Mouse (Mus musculus): ENCODE data around the gene Cab39l. TPM values are rescaled to one million over a fixed set of nuclear protein-coding genes. Genes with fewer than 3 reads are reported as not detected.

The Cab39l gene
- polyA plus RNA-seq, 1 experiment from 2014 or later = 22.7 TPM

- ATAC-seq (replicated peaks) = peak; percentile 61
- Histone ChIP-seq H3K9ac (replicated peaks) (peak overlapping the region; percentile 65), H3K9me3 (no peaks in the 10 kb centered on the region), H3K36me3 (0 out of 2 replicates have a peak, but pooled peaks cover 1% of the 10 kb centered on the region), H3K27me3 (peaks cover 6% of the 10 kb centered on the region), H3K27ac (replicated peaks) (peak overlapping the region; percentile 84), H3K4me3 (peak overlapping the region; percentile 62), H3K4me1 (peaks cover 44% of the 10 kb centered on the region), H3K4me2 (replicated peaks) (peak overlapping the region; percentile 86)
- WGBS = under 1% methylated on average over 51 of the region's 51 CpGs
Measured at GRCm38 (mm10) chr14:59625806-59626364, 185.1 kb downstream of the Cab39l start.

GRCm38 (mm10) chr14:59626711-59627110, 185.9 kb downstream of the Cab39l start:
- H3K27me3 ChIP-seq = peaks cover 6% of the 10 kb centered on the region
- H3K27ac ChIP-seq (replicated peaks) = peak overlapping the region; percentile 84
- H3K36me3 ChIP-seq = 0 out of 2 replicates have a peak, but pooled peaks cover 3% of the 10 kb centered on the region
- peaks cover 44% of the 10 kb centered on the region for H3K4me1 ChIP-seq
- 6% methylated on average over 8 of the region's 8 CpGs for WGBS
- peak overlapping the region; percentile 86 for H3K4me2 ChIP-seq (replicated peaks)
- peak overlapping the region; percentile 65 for H3K9ac ChIP-seq (replicated peaks)
- ATAC-seq (replicated peaks) = 0 out of 2 replicates have a peak, but pooled peaks have one; percentile 20
- peak overlapping the region; percentile 62 for H3K4me3 ChIP-seq
- no peaks in the 10 kb centered on the region for H3K9me3 ChIP-seq

GRCm38 (mm10) chr14:59627142-59627680, 186.4 kb downstream of the Cab39l start:
- H3K9ac ChIP-seq (replicated peaks) = peak overlapping the region; percentile 27
- 3% methylated on average over 9 of the region's 9 CpGs for WGBS
- peak overlapping the region; percentile 86 for H3K4me2 ChIP-seq (replicated peaks)
- H3K27me3 ChIP-seq = peaks cover 3% of the 10 kb centered on the region
- peak overlapping the region; percentile 84 for H3K27ac ChIP-seq (replicated peaks)
- peaks cover 44% of the 10 kb centered on the region for H3K4me1 ChIP-seq
- ATAC-seq (replicated peaks) = peak; percentile 29
- H3K9me3 ChIP-seq = no peaks in the 10 kb centered on the region
- 0 out of 2 replicates have a peak, but pooled peaks cover 3% of the 10 kb centered on the region for H3K36me3 ChIP-seq
- H3K4me3 ChIP-seq = peak overlapping the region; percentile 62

- peaks cover 2% of the 10 kb centered on the region for H3K27me3 ChIP-seq
- peak overlapping the region; percentile 84 for H3K27ac ChIP-seq (replicated peaks)
- 4% methylated on average over 7 of the region's 7 CpGs for WGBS
- peak overlapping the region; percentile 27 for H3K9ac ChIP-seq (replicated peaks)
- peak; percentile 58 for ATAC-seq (replicated peaks)
- H3K4me3 ChIP-seq = peak overlapping the region; percentile 62
- peak overlapping the region; percentile 86 for H3K4me2 ChIP-seq (replicated peaks)
- 0 out of 2 replicates have a peak, but pooled peaks cover 3% of the 10 kb centered on the region for H3K36me3 ChIP-seq
- H3K4me1 ChIP-seq = peaks cover 44% of the 10 kb centered on the region
- no peaks in the 10 kb centered on the region for H3K9me3 ChIP-seq
Measured at GRCm38 (mm10) chr14:59627823-59628222, 187.1 kb downstream of the Cab39l start.

DNA sequence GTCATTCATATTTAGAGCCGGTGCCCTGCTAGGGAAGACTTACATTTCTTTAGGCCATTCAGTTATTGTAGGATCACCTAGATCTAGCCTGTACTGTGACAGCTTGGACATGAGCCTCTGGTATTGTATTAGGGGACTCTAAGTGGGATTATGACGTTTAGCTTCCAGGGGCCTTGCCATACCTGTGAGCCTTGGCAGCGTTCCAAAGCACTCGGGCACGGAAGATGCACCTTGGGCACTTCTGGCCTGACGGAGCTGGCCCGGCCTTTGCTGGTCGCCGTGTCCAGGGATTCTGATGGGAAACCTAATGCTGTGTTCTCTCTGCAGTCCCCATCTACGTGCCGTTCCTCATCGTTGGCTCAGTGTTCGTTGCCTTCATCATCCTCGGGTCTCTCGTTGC, 188.5 kb downstream of the Cab39l start:
- H3K36me3 ChIP-seq = 0 out of 2 replicates have a peak, but pooled peaks cover 3% of the 10 kb centered on the region
- peak overlapping the region; percentile 86 for H3K4me2 ChIP-seq (replicated peaks)
- no peaks in the 10 kb centered on the region for H3K9me3 ChIP-seq
- WGBS = 67% methylated on average over 15 of the region's 15 CpGs
- no peak overlapping the region for H3K27ac ChIP-seq (replicated peaks)
- no peak overlapping the region for H3K9ac ChIP-seq (replicated peaks)
- H3K27me3 ChIP-seq = no peaks in the 10 kb centered on the region
- peak overlapping the region; percentile 5; the same call in 1 of the 2 replicates for H3K4me3 ChIP-seq
- ATAC-seq (replicated peaks) = no peak
- H3K4me1 ChIP-seq = peaks cover 44% of the 10 kb centered on the region

DNA sequence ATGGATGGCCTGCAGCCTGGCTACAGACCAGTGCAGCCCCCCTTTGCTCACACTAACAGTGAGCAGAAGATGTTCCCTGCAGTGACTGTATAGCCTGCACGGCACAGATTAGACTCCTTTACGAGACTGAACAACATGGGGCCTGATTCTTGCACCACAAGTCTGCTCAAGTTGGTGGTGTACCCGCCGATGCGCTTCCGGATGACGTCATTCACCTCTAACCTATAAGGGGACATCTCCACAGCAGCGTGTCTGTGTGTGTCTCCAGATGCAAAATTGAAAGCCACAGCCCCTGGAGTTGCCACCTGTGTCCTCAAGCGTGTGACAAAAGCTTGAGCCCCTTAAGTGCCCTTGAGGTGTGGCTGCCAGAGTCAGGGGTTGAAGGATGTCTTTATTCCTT, 189.3 kb downstream of the Cab39l start:
- H3K4me3 ChIP-seq = no peak overlapping the region
- H3K9ac ChIP-seq (replicated peaks) = no peak overlapping the region
- no peak overlapping the region for H3K27ac ChIP-seq (replicated peaks)
- WGBS = 76% methylated on average over 9 of the region's 9 CpGs
- no peaks in the 10 kb centered on the region for H3K9me3 ChIP-seq
- H3K27me3 ChIP-seq = no peaks in the 10 kb centered on the region
- 0 out of 2 replicates have a peak, but pooled peaks cover 3% of the 10 kb centered on the region for H3K36me3 ChIP-seq
- peaks cover 38% of the 10 kb centered on the region for H3K4me1 ChIP-seq
- H3K4me2 ChIP-seq (replicated peaks) = no peak overlapping the region
- ATAC-seq (replicated peaks) = no peak

GRCm38 (mm10) chr14:59632067-59632466, 191.3 kb downstream of the Cab39l start:
- no peak overlapping the region for H3K27ac ChIP-seq (replicated peaks)
- no peak overlapping the region for H3K9ac ChIP-seq (replicated peaks)
- H3K4me2 ChIP-seq (replicated peaks) = no peak overlapping the region
- no peaks in the 10 kb centered on the region for H3K27me3 ChIP-seq
- ATAC-seq (replicated peaks) = no peak
- no peak overlapping the region for H3K4me3 ChIP-seq
- 92% methylated on average over 6 of the region's 6 CpGs for WGBS
- H3K9me3 ChIP-seq = no peaks in the 10 kb centered on the region
- 0 out of 2 replicates have a peak, but pooled peaks cover 3% of the 10 kb centered on the region for H3K36me3 ChIP-seq
- H3K4me1 ChIP-seq = peaks cover 21% of the 10 kb centered on the region

GRCm38 (mm10) chr14:59633295-59633898, 192.6 kb downstream of the Cab39l start:
- H3K9ac ChIP-seq (replicated peaks) = no peak overlapping the region
- H3K36me3 ChIP-seq = 0 out of 2 replicates have a peak, but pooled peaks cover 3% of the 10 kb centered on the region
- peaks cover 8% of the 10 kb centered on the region; the same call in 1 of the 2 replicates for H3K4me1 ChIP-seq
- WGBS = 65% methylated on average over 5 of the region's 5 CpGs
- no peaks in the 10 kb centered on the region for H3K9me3 ChIP-seq
- no peak overlapping the region for H3K27ac ChIP-seq (replicated peaks)
- no peak overlapping the region for H3K4me3 ChIP-seq
- H3K4me2 ChIP-seq (replicated peaks) = no peak overlapping the region
- no peak for ATAC-seq (replicated peaks)
- no peaks in the 10 kb centered on the region for H3K27me3 ChIP-seq

GRCm38 (mm10) chr14:59633988-59634387, 193.2 kb downstream of the Cab39l start:
- Histone ChIP-seq H3K27me3 (no peaks in the 10 kb centered on the region), H3K4me2 (replicated peaks) (no peak overlapping the region), H3K36me3 (0 out of 2 replicates have a peak, but pooled peaks cover 3% of the 10 kb centered on the region), H3K4me1 (peaks cover 4% of the 10 kb centered on the region; the same call in 1 of the 2 replicates), H3K4me3 (no peak overlapping the region), H3K9me3 (no peaks in the 10 kb centered on the region), H3K27ac (replicated peaks) (no peak overlapping the region), H3K9ac (replicated peaks) (no peak overlapping the region)
- 62% methylated on average over 9 of the region's 9 CpGs for WGBS
- no peak for ATAC-seq (replicated peaks)

Other genes with a start within 250 kb of the Cab39l start
- gene Rcbtb1, start 239.8 kb upstream of the Cab39l start, polyA plus RNA-seq (2015; fragmentation: Nextera tagmentation; extraction: Ambion mirVana) = 83.5 and 85.4 TPM in 2 replicates
- gene Gm6904, start 180.8 kb upstream of the Cab39l start, polyA plus RNA-seq (2015; fragmentation: Nextera tagmentation; extraction: Ambion mirVana) = not detected in 2 replicates
- not detected in 2 replicates for gene Phf11a, start 143.4 kb upstream of the Cab39l start, polyA plus RNA-seq (2015; fragmentation: Nextera tagmentation; extraction: Ambion mirVana)
- gene Phf11b, start 99.6 kb upstream of the Cab39l start, polyA plus RNA-seq (2015; fragmentation: Nextera tagmentation; extraction: Ambion mirVana) = 0.14 and 0.29 TPM in 2 replicates
- gene Phf11d, start 75.5 kb upstream of the Cab39l start, polyA plus RNA-seq (2015; fragmentation: Nextera tagmentation; extraction: Ambion mirVana) = 0.24 and 0.46 TPM in 2 replicates
- 0.27 and 0.32 TPM in 2 replicates for gene Phf11c, start 45.6 kb upstream of the Cab39l start, polyA plus RNA-seq (2015; fragmentation: Nextera tagmentation; extraction: Ambion mirVana)
- 7.5 and 11.2 TPM in 2 replicates for gene Setdb2, start 88 bp upstream of the Cab39l start, polyA plus RNA-seq (2015; fragmentation: Nextera tagmentation; extraction: Ambion mirVana)
- 35.8 and 38.8 TPM in 2 replicates for gene Cdadc1, start 157.0 kb downstream of the Cab39l start, polyA plus RNA-seq (2015; fragmentation: Nextera tagmentation; extraction: Ambion mirVana)
- 18.4 and 22.8 TPM in 2 replicates for gene Shisa2, start 184.3 kb downstream of the Cab39l start, polyA plus RNA-seq (2015; fragmentation: Nextera tagmentation; extraction: Ambion mirVana)